Mouse (Mus musculus): ENCODE measurements at regions not wholly inside any gene's neighbourhood (a gene's known extent, or its start where the extent isn't known, plus 50 kb on each side); places are given as distances from the start of the nearest gene placed in this dataset.

GRCm38 (mm10) chr1:23268062-23268461, 129.5 kb downstream of the Ogfrl1 start:
- no peak overlapping the region for H3K9ac ChIP-seq (ENCODE audit: low read length)
- H3K27ac ChIP-seq (ENCODE audit: low read length), result no peak overlapping the region
- no peaks in the 10 kb centered on the region for H3K27me3 ChIP-seq (ENCODE audit: control insufficient read depth, insufficient read depth, low read length)
- H3K9me3 ChIP-seq (replicated peaks; ENCODE audit: control insufficient read depth, low read length), result no peaks in the 10 kb centered on the region
- no peaks in the 10 kb centered on the region for H3K36me3 ChIP-seq (ENCODE audit: control insufficient read depth, insufficient read depth, low read length)
- peaks cover 22% of the 10 kb centered on the region for H3K4me1 ChIP-seq (ENCODE audit: control insufficient read depth, insufficient read depth, low read length)
- H3K4me2 ChIP-seq (ENCODE audit: low read depth, low read length), result no peak overlapping the region
- H3K4me3 ChIP-seq (replicated peaks; ENCODE audit: low read length), result no peak overlapping the region
- no peak for ATAC-seq (ENCODE audit: insufficient read depth, low FRiP score)

- Histone ChIP-seq H3K4me3 (replicated peaks; ENCODE audit: low read length) (no peak overlapping the region), H3K27me3 (ENCODE audit: control insufficient read depth, insufficient read depth, low read length) (no peaks in the 10 kb centered on the region), H3K4me2 (ENCODE audit: low read depth, low read length) (no peak overlapping the region), H3K4me1 (ENCODE audit: control insufficient read depth, insufficient read depth, low read length) (peaks cover 11% of the 10 kb centered on the region), H3K9me3 (replicated peaks; ENCODE audit: control insufficient read depth, low read length) (no peaks in the 10 kb centered on the region), H3K36me3 (ENCODE audit: control insufficient read depth, insufficient read depth, low read length) (no peaks in the 10 kb centered on the region), H3K9ac (ENCODE audit: low read length) (no peak overlapping the region), H3K27ac (ENCODE audit: low read length) (no peak overlapping the region)
- 69% methylated on average over 3 of the region's 3 CpGs for WGBS
- no peak for ATAC-seq (ENCODE audit: insufficient read depth, low FRiP score)
Measured at GRCm38 (mm10) chr1:23265556-23266232, 131.9 kb downstream of the Ogfrl1 start.

GRCm38 (mm10) chr1:23264251-23264650, 133.3 kb downstream of the Ogfrl1 start:
- H3K4me1 ChIP-seq (ENCODE audit: control insufficient read depth, insufficient read depth, low read length), result peaks cover 11% of the 10 kb centered on the region
- no peaks in the 10 kb centered on the region for H3K9me3 ChIP-seq (replicated peaks; ENCODE audit: control insufficient read depth, low read length)
- H3K27ac ChIP-seq (ENCODE audit: low read length), result no peak overlapping the region
- WGBS, result 30% methylated on average over 3 of the region's 3 CpGs
- H3K27me3 ChIP-seq (ENCODE audit: control insufficient read depth, insufficient read depth, low read length), result no peaks in the 10 kb centered on the region
- H3K4me3 ChIP-seq (replicated peaks; ENCODE audit: low read length), result no peak overlapping the region
- no peaks in the 10 kb centered on the region for H3K36me3 ChIP-seq (ENCODE audit: control insufficient read depth, insufficient read depth, low read length)
- no peak for ATAC-seq (ENCODE audit: insufficient read depth, low FRiP score)
- H3K4me2 ChIP-seq (ENCODE audit: low read depth, low read length), result peak overlapping the region; percentile 21; the same call in 1 of the 2 replicates
- H3K9ac ChIP-seq (ENCODE audit: low read length), result no peak overlapping the region

- Histone ChIP-seq H3K9ac (ENCODE audit: low read length) (no peak overlapping the region), H3K27ac (ENCODE audit: low read length) (no peak overlapping the region), H3K4me3 (replicated peaks; ENCODE audit: low read length) (no peak overlapping the region), H3K9me3 (replicated peaks; ENCODE audit: control insufficient read depth, low read length) (no peaks in the 10 kb centered on the region), H3K27me3 (ENCODE audit: control insufficient read depth, insufficient read depth, low read length) (no peaks in the 10 kb centered on the region), H3K4me1 (ENCODE audit: control insufficient read depth, insufficient read depth, low read length) (peaks cover 11% of the 10 kb centered on the region), H3K4me2 (ENCODE audit: low read depth, low read length) (no peak overlapping the region), H3K36me3 (ENCODE audit: control insufficient read depth, insufficient read depth, low read length) (no peaks in the 10 kb centered on the region)
- ATAC-seq (ENCODE audit: insufficient read depth, low FRiP score), result no peak
- 28% methylated on average over 4 of the region's 4 CpGs for WGBS
Measured at GRCm38 (mm10) chr1:23263798-23264197, 133.8 kb downstream of the Ogfrl1 start.

- H3K4me1 ChIP-seq (ENCODE audit: control insufficient read depth, insufficient read depth, low read length), result peaks cover 15% of the 10 kb centered on the region
- no peak overlapping the region for H3K9ac ChIP-seq (ENCODE audit: low read length)
- no peak overlapping the region for H3K27ac ChIP-seq (ENCODE audit: low read length)
- no peaks in the 10 kb centered on the region for H3K27me3 ChIP-seq (ENCODE audit: control insufficient read depth, insufficient read depth, low read length)
- no peak overlapping the region for H3K4me2 ChIP-seq (ENCODE audit: low read depth, low read length)
- no peaks in the 10 kb centered on the region for H3K9me3 ChIP-seq (replicated peaks; ENCODE audit: control insufficient read depth, low read length)
- 74% methylated on average over 3 of the region's 3 CpGs for WGBS
- ATAC-seq (ENCODE audit: insufficient read depth, low FRiP score), result no peak
- H3K4me3 ChIP-seq (replicated peaks; ENCODE audit: low read length), result no peak overlapping the region
- no peaks in the 10 kb centered on the region for H3K36me3 ChIP-seq (ENCODE audit: control insufficient read depth, insufficient read depth, low read length)
Measured at GRCm38 (mm10) chr1:23261652-23262051, 135.9 kb downstream of the Ogfrl1 start.

GRCm38 (mm10) chr1:23257306-23257895, 140.2 kb downstream of the Ogfrl1 start:
- H3K4me3 ChIP-seq (replicated peaks; ENCODE audit: low read length), result peak overlapping the region; percentile 79
- H3K27ac ChIP-seq (ENCODE audit: low read length), result peak overlapping the region; percentile 89; the same call in 1 of the 2 replicates
- H3K4me1 ChIP-seq (ENCODE audit: control insufficient read depth, insufficient read depth, low read length), result 0 out of 2 replicates have a peak, but pooled peaks cover 4% of the 10 kb centered on the region
- 23% methylated on average over 10 of the region's 10 CpGs for WGBS
- no peaks in the 10 kb centered on the region for H3K36me3 ChIP-seq (ENCODE audit: control insufficient read depth, insufficient read depth, low read length)
- H3K27me3 ChIP-seq (ENCODE audit: control insufficient read depth, insufficient read depth, low read length), result no peaks in the 10 kb centered on the region
- H3K4me2 ChIP-seq (ENCODE audit: low read depth, low read length), result peak overlapping the region; percentile 89
- peak overlapping the region; percentile 85 for H3K9ac ChIP-seq (ENCODE audit: low read length)
- no peak for ATAC-seq (ENCODE audit: insufficient read depth, low FRiP score)
- H3K9me3 ChIP-seq (replicated peaks; ENCODE audit: control insufficient read depth, low read length), result no peaks in the 10 kb centered on the region

DNA sequence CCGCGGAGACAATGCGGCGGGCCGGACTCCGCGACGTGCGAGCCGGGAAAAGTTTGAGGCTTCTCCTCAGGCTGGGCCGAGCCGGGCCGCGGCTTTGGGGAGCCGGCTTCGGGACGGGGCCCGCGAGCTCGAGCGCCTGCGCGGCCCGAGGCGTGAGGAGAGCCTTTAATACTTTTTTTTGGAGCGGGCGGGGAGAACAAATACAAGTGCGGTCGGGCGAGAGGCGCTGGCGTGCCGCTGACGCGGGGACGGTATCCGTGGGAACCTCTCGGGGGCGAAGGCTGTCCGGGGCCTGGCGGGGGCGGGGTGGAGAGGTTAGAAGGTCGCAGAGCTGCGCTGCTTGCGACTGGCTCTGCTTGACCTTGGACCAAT, 141.0 kb downstream of the Ogfrl1 start:
- Histone ChIP-seq H3K27ac (ENCODE audit: low read length) (peak overlapping the region; percentile 89), H3K4me3 (replicated peaks; ENCODE audit: low read length) (peak overlapping the region; percentile 79), H3K9ac (ENCODE audit: low read length) (peak overlapping the region; percentile 85), H3K4me2 (ENCODE audit: low read depth, low read length) (peak overlapping the region; percentile 89), H3K36me3 (ENCODE audit: control insufficient read depth, insufficient read depth, low read length) (no peaks in the 10 kb centered on the region), H3K27me3 (ENCODE audit: control insufficient read depth, insufficient read depth, low read length) (no peaks in the 10 kb centered on the region), H3K9me3 (replicated peaks; ENCODE audit: control insufficient read depth, low read length) (no peaks in the 10 kb centered on the region), H3K4me1 (ENCODE audit: control insufficient read depth, insufficient read depth, low read length) (0 out of 2 replicates have a peak, but pooled peaks cover 4% of the 10 kb centered on the region)
- under 1% methylated on average over 45 of the region's 45 CpGs for WGBS
- ATAC-seq (ENCODE audit: insufficient read depth, low FRiP score), result peak; percentile 50

- Histone ChIP-seq H3K4me1 (ENCODE audit: control insufficient read depth, insufficient read depth, low read length) (0 out of 2 replicates have a peak, but pooled peaks cover 4% of the 10 kb centered on the region), H3K4me2 (ENCODE audit: low read depth, low read length) (peak overlapping the region; percentile 89), H3K9me3 (replicated peaks; ENCODE audit: control insufficient read depth, low read length) (no peaks in the 10 kb centered on the region), H3K36me3 (ENCODE audit: control insufficient read depth, insufficient read depth, low read length) (no peaks in the 10 kb centered on the region), H3K27me3 (ENCODE audit: control insufficient read depth, insufficient read depth, low read length) (no peaks in the 10 kb centered on the region), H3K4me3 (replicated peaks; ENCODE audit: low read length) (peak overlapping the region; percentile 79), H3K9ac (ENCODE audit: low read length) (peak overlapping the region; percentile 85), H3K27ac (ENCODE audit: low read length) (peak overlapping the region; percentile 89)
- ATAC-seq (ENCODE audit: insufficient read depth, low FRiP score), result peak; percentile 100
- WGBS, result under 1% methylated on average over 74 of the region's 80 CpGs
Measured at GRCm38 (mm10) chr1:23255925-23256629, 141.5 kb downstream of the Ogfrl1 start.

- 55% methylated on average over 8 of the region's 8 CpGs for WGBS
- ATAC-seq (ENCODE audit: insufficient read depth, low FRiP score), result no peak
- Histone ChIP-seq H3K27ac (ENCODE audit: low read length) (no peak overlapping the region), H3K9ac (ENCODE audit: low read length) (no peak overlapping the region), H3K9me3 (replicated peaks; ENCODE audit: control insufficient read depth, low read length) (no peaks in the 10 kb centered on the region), H3K4me1 (ENCODE audit: control insufficient read depth, insufficient read depth, low read length) (0 out of 2 replicates have a peak, but pooled peaks cover 4% of the 10 kb centered on the region), H3K36me3 (ENCODE audit: control insufficient read depth, insufficient read depth, low read length) (no peaks in the 10 kb centered on the region), H3K27me3 (ENCODE audit: control insufficient read depth, insufficient read depth, low read length) (no peaks in the 10 kb centered on the region), H3K4me3 (replicated peaks; ENCODE audit: low read length) (no peak overlapping the region), H3K4me2 (ENCODE audit: low read depth, low read length) (no peak overlapping the region)
Measured at GRCm38 (mm10) chr1:23254235-23254634, 143.3 kb downstream of the Ogfrl1 start.

Data from stomach, embryonic 16.5 days (tissue).